Mouse (Mus musculus) lung, postnatal 0 days (tissue): ENCODE measurements around the gene Gal.

ENCODE experiments used
- CTCF ChIP-seq: IDR thresholded peaks from 2 replicates; pipeline ENCODE4 v1.5.1; 2016; ENCODE audit warnings: antibody characterized with exemption, mild to moderate bottlenecking
- EP300 ChIP-seq: IDR thresholded peaks from 2 replicates; pipeline ENCODE4 v1.6.1; 2016; ENCODE audit warnings: antibody characterized with exemption, mild to moderate bottlenecking, control low read depth

- TF ChIP-seq EP300 = no peak
- TF ChIP-seq CTCF = no peak
Observed at GRCm38 (mm10) chr19:3431066-3431465, 16.7 kb upstream of the Gal start.
